Mouse (Mus musculus) ES-Bruce4 (cell line): Measurements from ENCODE around the gene Trio.

ENCODE experiments used
- CTCF ChIP-seq: IDR thresholded peaks from one replicate; pipeline ENCODE4 v1.8.1; 2011; ENCODE audit warnings: low read depth, low read length
- EP300 ChIP-seq: IDR thresholded peaks from 2 replicates; pipeline ENCODE4 v1.6.1; 2011; ENCODE audit warnings: low read depth, low read length; ENCODE audit not compliant: insufficient read depth

- TF ChIP-seq CTCF = no peak
- no peak for TF ChIP-seq EP300
These were observed 77.8 kb downstream of the Trio start for GRCm38 (mm10) chr15:27947880-27948279.
